Mouse (Mus musculus): ENCODE measurements around the gene Nova1. TPM values are rescaled to one million over a fixed set of nuclear protein-coding genes. Genes with fewer than 3 reads are reported as not detected.
A peak's percentile ranks its signal among the peaks of the same experiment; 100 is the strongest.

Nova1 gene
- polyA plus RNA-seq (2015; fragmentation: Nextera tagmentation; extraction: Ambion mirVana) = 1.2 and 1.3 TPM in 2 replicates

- peak within 1 kb of the TSS; percentile 92 for H3K4me2 ChIP-seq
- H3K9ac ChIP-seq = peak within 1 kb of the TSS; percentile 59
- under 1% methylated on average over 29 of the region's 68 CpGs for WGBS
- H3K4me1 ChIP-seq = peaks cover 5% of the 10 kb centered on the region; the same call in 1 of the 2 replicates
- H3K36me3 ChIP-seq = no peaks in the 10 kb centered on the region
- no peaks in the 10 kb centered on the region for H3K9me3 ChIP-seq (replicated peaks)
- peak within 1 kb of the TSS; percentile 79 for H3K27ac ChIP-seq
- ATAC-seq (replicated peaks; ENCODE audit: low FRiP score) = peak; percentile 82
- H3K27me3 ChIP-seq = peaks cover 17% of the 10 kb centered on the region
- H3K4me3 ChIP-seq (replicated peaks) = peak within 1 kb of the TSS; percentile 76
Observed at GRCm38 (mm10) chr12:46818856-46819347, at the start of gene Nova1. Nova1 (minus strand) TSS chr12:46818929.

- Histone ChIP-seq H3K27me3 (peaks cover 17% of the 10 kb centered on the region), H3K4me3 (replicated peaks) (peak overlapping the region; percentile 76), H3K4me2 (peak overlapping the region; percentile 92), H3K36me3 (no peaks in the 10 kb centered on the region), H3K9me3 (replicated peaks) (no peaks in the 10 kb centered on the region), H3K9ac (peak overlapping the region; percentile 59), H3K27ac (peak overlapping the region; percentile 79; the same call in 1 of the 2 replicates), H3K4me1 (peaks cover 5% of the 10 kb centered on the region; the same call in 1 of the 2 replicates)
- peak; percentile 98 for ATAC-seq (replicated peaks; ENCODE audit: low FRiP score)
- under 1% methylated on average over 52 of the region's 57 CpGs for WGBS
Observed at GRCm38 (mm10) chr12:46819348-46820022, 756 bp upstream of the Nova1 start.

GRCm38 (mm10) chr12:46818021-46818855, 491 bp downstream of the Nova1 start:
- Histone ChIP-seq H3K27me3 (peaks cover 17% of the 10 kb centered on the region), H3K27ac (peak overlapping the region; percentile 79; the same call in 1 of the 2 replicates), H3K4me2 (peak overlapping the region; percentile 92), H3K36me3 (no peaks in the 10 kb centered on the region), H3K4me3 (replicated peaks) (peak overlapping the region; percentile 76), H3K9ac (peak overlapping the region; percentile 59), H3K9me3 (replicated peaks) (no peaks in the 10 kb centered on the region), H3K4me1 (peaks cover 5% of the 10 kb centered on the region; the same call in 1 of the 2 replicates)
- WGBS = under 1% methylated on average over 60 of the region's 61 CpGs
- ATAC-seq (replicated peaks; ENCODE audit: low FRiP score) = peak; percentile 27

- Histone ChIP-seq H3K4me1 (peaks cover 5% of the 10 kb centered on the region; the same call in 1 of the 2 replicates), H3K27me3 (peaks cover 17% of the 10 kb centered on the region), H3K4me2 (peak overlapping the region; percentile 92), H3K4me3 (replicated peaks) (peak overlapping the region; percentile 76), H3K27ac (no peak overlapping the region), H3K36me3 (no peaks in the 10 kb centered on the region), H3K9ac (no peak overlapping the region), H3K9me3 (replicated peaks) (no peaks in the 10 kb centered on the region)
- 12% methylated on average over 14 of the region's 14 CpGs for WGBS
- no peak for ATAC-seq (replicated peaks; ENCODE audit: low FRiP score)
Observed at GRCm38 (mm10) chr12:46817211-46817803, 1.4 kb downstream of the Nova1 start.

DNA sequence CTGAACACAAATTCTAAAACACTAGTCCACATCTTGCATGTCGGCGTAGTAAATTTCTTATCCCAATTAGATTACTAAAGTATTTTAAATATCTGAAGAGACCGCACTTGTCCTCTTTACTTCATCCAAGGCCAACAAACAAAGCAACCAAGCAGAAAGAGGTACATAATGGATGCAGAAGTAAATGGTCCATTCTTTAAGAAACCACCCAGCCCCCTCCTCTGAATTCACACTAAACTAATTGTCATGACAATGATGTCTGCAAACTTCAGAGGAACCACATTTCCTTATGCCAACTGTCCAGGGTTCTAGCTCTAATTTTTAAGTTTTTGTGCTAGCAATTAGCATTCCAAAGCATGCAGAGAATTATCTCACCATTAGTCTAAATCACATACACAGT, 2.4 kb downstream of the Nova1 start:
- Histone ChIP-seq H3K36me3 (no peaks in the 10 kb centered on the region), H3K27me3 (peaks cover 17% of the 10 kb centered on the region), H3K4me1 (peaks cover 5% of the 10 kb centered on the region; the same call in 1 of the 2 replicates), H3K4me2 (no peak overlapping the region), H3K4me3 (replicated peaks) (no peak overlapping the region), H3K9ac (no peak overlapping the region), H3K9me3 (replicated peaks) (no peaks in the 10 kb centered on the region), H3K27ac (no peak overlapping the region)
- ATAC-seq (replicated peaks; ENCODE audit: low FRiP score) = no peak
- WGBS = 91% methylated on average over 3 of the region's 3 CpGs

- H3K9me3 ChIP-seq (replicated peaks) = no peaks in the 10 kb centered on the region
- no peak overlapping the region for H3K9ac ChIP-seq
- 79% methylated on average over 5 of the region's 5 CpGs for WGBS
- no peak overlapping the region for H3K4me2 ChIP-seq
- no peak overlapping the region for H3K4me3 ChIP-seq (replicated peaks)
- peaks cover 5% of the 10 kb centered on the region; the same call in 1 of the 2 replicates for H3K4me1 ChIP-seq
- peaks cover 16% of the 10 kb centered on the region for H3K27me3 ChIP-seq
- ATAC-seq (replicated peaks; ENCODE audit: low FRiP score) = no peak
- no peak overlapping the region for H3K27ac ChIP-seq
- H3K36me3 ChIP-seq = no peaks in the 10 kb centered on the region
Observed at GRCm38 (mm10) chr12:46815697-46816096, 3.0 kb downstream of the Nova1 start.

DNA sequence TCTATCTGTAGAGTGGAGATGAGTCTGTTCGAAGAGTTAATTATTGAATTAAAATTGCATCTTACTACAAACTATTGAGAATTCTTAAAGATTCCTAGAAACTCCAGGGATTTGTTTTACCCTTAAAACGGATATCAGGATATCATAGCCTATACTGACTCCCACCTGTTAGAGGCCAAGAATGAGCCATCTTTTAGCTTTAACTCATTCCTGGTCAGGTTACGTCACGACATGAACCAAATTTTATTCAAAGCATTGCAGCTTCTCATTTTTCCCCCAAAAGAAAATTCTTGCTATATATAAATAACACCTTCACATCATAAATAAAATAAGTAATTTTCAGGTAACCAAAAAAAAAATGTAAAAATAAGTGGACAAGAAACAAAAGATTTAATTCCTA, 3.9 kb downstream of the Nova1 start:
- no peak overlapping the region for H3K9ac ChIP-seq
- peaks cover 7% of the 10 kb centered on the region; the same call in 1 of the 2 replicates for H3K27me3 ChIP-seq
- peaks cover 3% of the 10 kb centered on the region; the same call in 1 of the 2 replicates for H3K4me1 ChIP-seq
- no peak overlapping the region for H3K4me2 ChIP-seq
- no peaks in the 10 kb centered on the region for H3K36me3 ChIP-seq
- no peak overlapping the region for H3K4me3 ChIP-seq (replicated peaks)
- no peak for ATAC-seq (replicated peaks; ENCODE audit: low FRiP score)
- H3K9me3 ChIP-seq (replicated peaks) = no peaks in the 10 kb centered on the region
- 69% methylated on average over 4 of the region's 4 CpGs for WGBS
- H3K27ac ChIP-seq = no peak overlapping the region

DNA sequence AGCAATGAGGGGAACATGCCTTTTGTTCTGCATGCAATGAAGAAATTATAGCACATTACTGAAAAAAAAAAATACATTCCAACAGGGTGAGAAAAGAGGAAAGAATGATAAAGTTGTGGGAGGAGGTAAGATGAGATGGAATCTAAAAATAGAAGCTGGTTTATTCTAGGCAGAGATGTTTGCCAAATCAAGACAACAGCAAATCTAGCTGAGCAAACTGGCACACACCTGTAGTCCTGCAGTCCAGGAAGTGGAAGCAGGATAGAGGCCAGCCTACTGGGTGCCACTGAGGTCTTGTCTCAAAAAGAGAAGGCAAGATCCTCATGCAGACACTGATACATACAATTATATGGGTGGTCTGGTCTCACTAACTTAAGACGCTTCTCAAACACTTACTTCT, 17.4 kb downstream of the Nova1 start:
- Histone ChIP-seq H3K4me1 (no peaks in the 10 kb centered on the region), H3K9ac (no peak overlapping the region), H3K27ac (no peak overlapping the region), H3K9me3 (replicated peaks) (no peaks in the 10 kb centered on the region), H3K4me3 (replicated peaks) (no peak overlapping the region), H3K27me3 (no peaks in the 10 kb centered on the region), H3K4me2 (no peak overlapping the region), H3K36me3 (no peaks in the 10 kb centered on the region)
- no peak for ATAC-seq (replicated peaks; ENCODE audit: low FRiP score)
- 95% methylated on average over 1 of the region's 1 CpGs for WGBS

GRCm38 (mm10) chr12:46782301-46783280, 36.1 kb downstream of the Nova1 start:
- Histone ChIP-seq H3K4me3 (replicated peaks) (no peak overlapping the region), H3K27ac (no peak overlapping the region), H3K9ac (no peak overlapping the region), H3K36me3 (no peaks in the 10 kb centered on the region), H3K4me1 (no peaks in the 10 kb centered on the region), H3K4me2 (no peak overlapping the region), H3K27me3 (no peaks in the 10 kb centered on the region), H3K9me3 (replicated peaks) (no peaks in the 10 kb centered on the region)
- 68% methylated on average over 8 of the region's 8 CpGs for WGBS
- no peak for ATAC-seq (replicated peaks; ENCODE audit: low FRiP score)

DNA sequence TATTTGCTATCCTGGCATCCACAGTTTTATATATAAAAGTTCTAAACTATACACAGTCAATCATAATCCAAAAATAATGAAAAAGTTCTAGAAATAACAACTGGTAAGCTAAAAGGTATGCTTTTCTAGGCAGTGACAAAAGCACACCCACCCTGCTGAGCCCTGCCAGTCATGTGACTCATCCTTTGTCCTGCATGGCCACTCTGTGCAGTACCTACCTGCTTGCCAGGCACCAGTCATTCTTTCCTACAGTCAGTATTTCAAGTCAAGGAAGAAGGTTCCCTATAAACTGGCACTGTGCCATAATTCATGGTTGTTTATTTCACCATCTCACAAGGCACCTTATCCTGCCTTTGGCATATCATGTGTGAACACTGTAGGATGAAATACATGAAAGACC, 37.2 kb downstream of the Nova1 start:
- Histone ChIP-seq H3K9me3 (replicated peaks) (no peaks in the 10 kb centered on the region), H3K4me2 (no peak overlapping the region), H3K36me3 (no peaks in the 10 kb centered on the region), H3K4me3 (replicated peaks) (no peak overlapping the region), H3K27ac (no peak overlapping the region), H3K27me3 (no peaks in the 10 kb centered on the region), H3K9ac (no peak overlapping the region), H3K4me1 (no peaks in the 10 kb centered on the region)
- no peak for ATAC-seq (replicated peaks; ENCODE audit: low FRiP score)

DNA sequence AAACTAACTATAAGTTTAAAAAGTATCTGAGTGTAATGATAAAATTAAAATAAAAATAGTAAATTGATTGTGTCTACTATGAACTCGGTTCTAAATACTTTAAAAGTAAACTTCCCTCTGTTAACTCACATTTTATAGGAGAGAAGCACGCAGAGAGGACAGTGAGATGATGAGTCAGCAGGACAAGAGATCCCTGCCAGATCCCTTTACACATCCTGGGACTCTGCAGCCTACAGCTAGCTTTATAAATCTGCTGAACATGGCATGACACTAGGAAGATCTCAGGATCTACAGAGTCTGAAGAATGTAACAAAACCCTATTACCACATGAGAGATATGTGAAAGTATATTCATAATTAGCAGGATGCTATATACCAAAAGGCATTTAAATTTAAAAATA, 37.7 kb downstream of the Nova1 start:
- Histone ChIP-seq H3K27ac (no peak overlapping the region), H3K4me2 (no peak overlapping the region), H3K27me3 (no peaks in the 10 kb centered on the region), H3K4me1 (no peaks in the 10 kb centered on the region), H3K9me3 (replicated peaks) (no peaks in the 10 kb centered on the region), H3K36me3 (no peaks in the 10 kb centered on the region), H3K4me3 (replicated peaks) (no peak overlapping the region), H3K9ac (no peak overlapping the region)
- no peak for ATAC-seq (replicated peaks; ENCODE audit: low FRiP score)
- 75% methylated on average over 2 of the region's 2 CpGs for WGBS

Measured in kidney, embryonic 15.5 days (tissue).